Mouse (Mus musculus) hindbrain, embryonic 11.5 days (tissue): ENCODE data around the gene Mrpl3. TPM values are rescaled to one million over a fixed set of nuclear protein-coding genes. Genes with fewer than 3 reads are reported as not detected.
"Not testable (repeated sequence)": the region's sequence is repeated elsewhere in the genome, so short reads cannot be mapped to it uniquely, and the experiment has no call there.

ENCODE experiments used
- ATAC-seq: fragments of 200-750 bp; cut with Nextera tagmentation; 2 replicates; pipeline ENCODE4 v1.8.0; 2017; ENCODE audit warnings: mild to moderate bottlenecking, moderate TSS enrichment, moderate library complexity; ENCODE audit not compliant: low FRiP score
- DNase-seq: peaks from one replicate; pipeline ENCODE4 v3.0.0-alpha.2; 2015; ENCODE audit warnings: low spot score
- H3K27ac ChIP-seq: fragments of 300-500 bp; sonication (generic); 2 replicates; pipeline ENCODE4 v1.5.1; 2014; ENCODE audit warnings: mild to moderate bottlenecking, low read depth, low read length
- H3K27me3 ChIP-seq: fragments of 300-500 bp; sonication (generic); 2 replicates; pipeline ENCODE4 v1.6.1; 2014; ENCODE audit warnings: mild to moderate bottlenecking, low read length, moderate library complexity, mixed read lengths; ENCODE audit not compliant: control insufficient read depth, insufficient read depth
- H3K36me3 ChIP-seq: fragments of 300-500 bp; sonication (generic); 2 replicates; pipeline ENCODE4 v1.6.1; 2014; ENCODE audit warnings: mild to moderate bottlenecking, low read length, moderate library complexity, mixed read lengths; ENCODE audit not compliant: control insufficient read depth, insufficient read depth
- H3K4me1 ChIP-seq: fragments of 300-500 bp; sonication (generic); replicated peaks from 2 replicates; pipeline ENCODE4 v1.6.1; 2014; ENCODE audit warnings: low read length, mixed read lengths; ENCODE audit not compliant: control insufficient read depth, insufficient read depth
- H3K4me2 ChIP-seq: fragments of 300-500 bp; sonication (generic); replicated peaks from 2 replicates; pipeline ENCODE4 v1.6.1; 2014; ENCODE audit warnings: mild to moderate bottlenecking, low read depth, low read length
- H3K4me3 ChIP-seq: fragments of 300-500 bp; sonication (generic); 2 replicates; pipeline ENCODE4 v1.5.1; 2014; ENCODE audit warnings: low read depth, low read length
- H3K9ac ChIP-seq: fragments of 300-500 bp; sonication (generic); 2 replicates; pipeline ENCODE4 v1.6.1; 2014; ENCODE audit warnings: low read depth, low read length
- H3K9me3 ChIP-seq: fragments of 300-500 bp; sonication (generic); 2 replicates; pipeline ENCODE4 v1.6.1; 2016; ENCODE audit warnings: low read length; ENCODE audit not compliant: control insufficient read depth
- WGBS: fragments of 180-500 bp; shearing (Covaris S2); extraction: QIAGEN DNeasy Blood & Tissue Kit; methylation state at CpG from one replicate; pipeline ENCODE4 v1.1.7; 2014; 5-methylcytosine and 5-hydroxymethylcytosine counted together
- polyA plus RNA-seq: library from polyadenylated mRNA; unstranded; fragments of >200 nt; fragmentation: Nextera tagmentation; extraction: Ambion mirVana; gene quantifications from 2 replicates; pipeline ENCODE4 v1.2.1, GENCODE M21; 2014

Mrpl3 gene
- polyA plus RNA-seq, 1 experiment from 2014 or later = 116 TPM

GRCm38 (mm10) chr9:105080246-105080645 is 27.2 kb downstream of the Mrpl3 start:
- no peak overlapping the region for H3K9ac ChIP-seq
- no peaks in the 10 kb centered on the region for H3K4me1 ChIP-seq
- H3K36me3 ChIP-seq = no peaks in the 10 kb centered on the region; the same call in 1 of the 2 replicates
- no peak overlapping the region for H3K27ac ChIP-seq
- 81% methylated on average over 3 of the region's 3 CpGs for WGBS
- H3K27me3 ChIP-seq = no peaks in the 10 kb centered on the region
- H3K9me3 ChIP-seq = no peaks in the 10 kb centered on the region
- DNase-seq (no peak), ATAC-seq (no peak)
- H3K4me2 ChIP-seq = no peak overlapping the region
- H3K4me3 ChIP-seq = no peak overlapping the region

- H3K9me3 ChIP-seq = no peaks in the 10 kb centered on the region
- DNase-seq (no peak), ATAC-seq (no peak)
- H3K4me2 ChIP-seq = no peak overlapping the region
- no peak overlapping the region for H3K27ac ChIP-seq
- no peak overlapping the region for H3K4me3 ChIP-seq
- H3K27me3 ChIP-seq = no peaks in the 10 kb centered on the region
- no peaks in the 10 kb centered on the region for H3K36me3 ChIP-seq
- no peak overlapping the region for H3K9ac ChIP-seq
- WGBS = 66% methylated on average over 15 of the region's 15 CpGs
- H3K4me1 ChIP-seq = no peaks in the 10 kb centered on the region
Measured at GRCm38 (mm10) chr9:105100807-105101570, 48.0 kb downstream of the Mrpl3 start.

- WGBS = 67% methylated on average over 1 of the region's 1 CpGs
- no peak for ATAC-seq
- Histone ChIP-seq H3K9me3 (no peaks in the 10 kb centered on the region), H3K27me3 (no peaks in the 10 kb centered on the region), H3K9ac (no peak overlapping the region), H3K4me1 (no peaks in the 10 kb centered on the region), H3K4me2 (no peak overlapping the region), H3K4me3 (no peak overlapping the region), H3K27ac (no peak overlapping the region), H3K36me3 (no peaks in the 10 kb centered on the region)
- no peak for DNase-seq
Measured at GRCm38 (mm10) chr9:105101911-105102310, 48.9 kb downstream of the Mrpl3 start.

- WGBS = 92% methylated on average over 5 of the region's 5 CpGs
- ATAC-seq (no peak), DNase-seq (no peak)
- Histone ChIP-seq H3K9ac (no peak overlapping the region), H3K27ac (no peak overlapping the region), H3K4me3 (no peak overlapping the region), H3K27me3 (no peaks in the 10 kb centered on the region), H3K9me3 (no peaks in the 10 kb centered on the region), H3K36me3 (no peaks in the 10 kb centered on the region), H3K4me1 (no peaks in the 10 kb centered on the region), H3K4me2 (no peak overlapping the region)
Measured at GRCm38 (mm10) chr9:105103893-105104292, 50.9 kb downstream of the Mrpl3 start.

- DNase-seq, H3K9ac ChIP-seq, H3K4me1 ChIP-seq, H3K4me2 ChIP-seq, H3K9me3 ChIP-seq, ATAC-seq, H3K36me3 ChIP-seq, H3K27me3 ChIP-seq, H3K4me3 ChIP-seq, H3K27ac ChIP-seq: not testable (repeated sequence)
- 91% methylated on average over 3 of the region's 3 CpGs for WGBS
Measured at GRCm38 (mm10) chr9:105125206-105125605, 72.2 kb downstream of the Mrpl3 start.

Other genes starting within 250 kb of the Mrpl3 start
- gene Nudt16, start 78.6 kb downstream of the Mrpl3 start, polyA plus RNA-seq = 15.6 and 17.5 TPM in 2 replicates
- gene 1700080E11Rik, start 91.9 kb downstream of the Mrpl3 start, polyA plus RNA-seq = not detected in 2 replicates